Mouse (Mus musculus) heart, postnatal 0 days (tissue): ENCODE data around the gene Tmprss13.

Source experiments
- CTCF ChIP-seq: IDR thresholded peaks from 2 replicates; pipeline ENCODE4 v1.5.1; 2016; ENCODE audit warnings: antibody characterized with exemption, control low read depth, low read depth
- EP300 ChIP-seq: IDR thresholded peaks from 2 replicates; pipeline ENCODE4 v1.6.1; 2016; ENCODE audit warnings: antibody characterized with exemption, low read depth

DNA sequence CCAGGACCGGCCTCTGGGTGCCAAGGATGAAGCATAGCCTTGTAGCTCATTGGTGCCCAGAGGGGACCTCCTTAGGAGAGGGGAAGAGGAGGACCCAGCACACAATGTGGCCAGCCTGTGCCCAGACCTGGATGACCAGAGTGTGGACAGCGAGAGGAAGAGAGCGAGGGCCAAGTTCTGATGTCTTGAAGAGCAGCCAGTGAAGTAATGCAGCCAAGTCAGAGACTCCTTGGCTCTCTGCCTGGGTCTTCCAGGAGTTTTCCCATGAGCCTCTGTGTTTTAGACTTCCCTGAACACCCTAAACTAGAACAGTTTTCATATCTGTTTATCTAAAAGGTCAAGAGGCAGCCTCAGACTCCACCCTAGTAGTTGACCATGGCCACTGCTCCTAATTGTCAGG is 1.3 kb upstream of the Tmprss13 start:
- no peak for TF ChIP-seq CTCF
- no peak for TF ChIP-seq EP300
